Mouse (Mus musculus): Measurements from ENCODE around the gene Slc7a11. TPM values are rescaled to one million over a fixed set of nuclear protein-coding genes. Genes with fewer than 3 reads are reported as not detected.

Gene Slc7a11
- polyA plus RNA-seq, 1 experiment from 2014 or later: 3.1 TPM

GRCm38 (mm10) chr3:49867147-49867950 lies 576.1 kb downstream of the Slc7a11 start:
- Histone ChIP-seq H3K36me3 (no peaks in the 10 kb centered on the region), H3K27ac (replicated peaks) (peak overlapping the region; percentile 14; the same call in 1 of the 2 replicates), H3K4me1 (replicated peaks) (peaks cover 23% of the 10 kb centered on the region), H3K9ac (no peak overlapping the region), H3K4me3 (no peak overlapping the region), H3K9me3 (no peaks in the 10 kb centered on the region), H3K4me2 (peak overlapping the region; percentile 14; the same call in 1 of the 2 replicates), H3K27me3 (no peaks in the 10 kb centered on the region)
- WGBS: 19% methylated on average over 7 of the region's 7 CpGs
- ATAC-seq (ENCODE audit: low FRiP score, low read depth): no peak

- no peaks in the 10 kb centered on the region for H3K36me3 ChIP-seq
- peak; percentile 91 for ATAC-seq (ENCODE audit: low FRiP score, low read depth)
- peak overlapping the region; percentile 67 for H3K27ac ChIP-seq (replicated peaks)
- H3K27me3 ChIP-seq: no peaks in the 10 kb centered on the region
- H3K4me1 ChIP-seq (replicated peaks): peaks cover 23% of the 10 kb centered on the region
- WGBS: 6% methylated on average over 11 of the region's 11 CpGs
- H3K9me3 ChIP-seq: no peaks in the 10 kb centered on the region
- H3K4me2 ChIP-seq: peak overlapping the region; percentile 40
- 0 out of 2 replicates have a peak overlapping the region, but pooled peaks have one; percentile 11 for H3K4me3 ChIP-seq
- no peak overlapping the region for H3K9ac ChIP-seq
Measured at GRCm38 (mm10) chr3:49866061-49866515, 577.3 kb downstream of the Slc7a11 start.

GRCm38 (mm10) chr3:49856797-49857196 lies 586.6 kb downstream of the Slc7a11 start:
- H3K4me3 ChIP-seq: no peak overlapping the region
- no peak overlapping the region for H3K9ac ChIP-seq
- no peaks in the 10 kb centered on the region for H3K9me3 ChIP-seq
- no peak overlapping the region for H3K27ac ChIP-seq (replicated peaks)
- no peak overlapping the region for H3K4me2 ChIP-seq
- H3K27me3 ChIP-seq: no peaks in the 10 kb centered on the region
- 62% methylated on average over 4 of the region's 4 CpGs for WGBS
- H3K4me1 ChIP-seq (replicated peaks): no peaks in the 10 kb centered on the region
- ATAC-seq (ENCODE audit: low FRiP score, low read depth): no peak
- no peaks in the 10 kb centered on the region for H3K36me3 ChIP-seq

GRCm38 (mm10) chr3:49854277-49854676 lies 589.1 kb downstream of the Slc7a11 start:
- ATAC-seq (ENCODE audit: low FRiP score, low read depth): no peak
- Histone ChIP-seq H3K4me3 (no peak overlapping the region), H3K36me3 (no peaks in the 10 kb centered on the region), H3K9me3 (no peaks in the 10 kb centered on the region), H3K27ac (replicated peaks) (no peak overlapping the region), H3K27me3 (no peaks in the 10 kb centered on the region), H3K4me1 (replicated peaks) (no peaks in the 10 kb centered on the region), H3K9ac (no peak overlapping the region), H3K4me2 (no peak overlapping the region)
- WGBS: 81% methylated on average over 2 of the region's 2 CpGs

DNA sequence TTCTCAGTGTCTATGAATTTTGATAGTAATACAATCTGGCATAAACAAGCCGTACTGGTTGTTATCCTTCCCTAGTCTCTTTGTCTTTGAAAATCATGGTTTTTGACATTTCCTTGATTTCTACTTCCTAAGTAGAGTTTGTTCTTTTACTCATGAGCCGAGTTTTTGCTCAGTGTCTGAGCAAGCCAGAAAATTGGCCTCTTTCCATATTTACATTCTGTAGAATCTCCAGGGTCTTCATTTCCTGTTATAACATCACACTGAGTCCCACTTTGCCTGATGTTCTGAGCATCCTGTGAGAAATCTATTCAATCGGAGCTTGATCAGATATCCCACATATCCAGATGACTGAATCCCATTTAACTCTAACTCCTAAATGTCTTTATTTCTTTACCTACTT lies 600.4 kb downstream of the Slc7a11 start:
- Histone ChIP-seq H3K9me3 (no peaks in the 10 kb centered on the region), H3K4me2 (no peak overlapping the region), H3K36me3 (no peaks in the 10 kb centered on the region), H3K4me3 (no peak overlapping the region), H3K27me3 (no peaks in the 10 kb centered on the region), H3K27ac (replicated peaks) (no peak overlapping the region), H3K4me1 (replicated peaks) (no peaks in the 10 kb centered on the region), H3K9ac (no peak overlapping the region)
- no peak for ATAC-seq (ENCODE audit: low FRiP score, low read depth)
- WGBS: 73% methylated on average over 3 of the region's 3 CpGs
